Mouse (Mus musculus) lung, postnatal 0 days (tissue): Measurements from ENCODE around the gene Dnajb5. TPM values are rescaled to one million over a fixed set of nuclear protein-coding genes. Genes with fewer than 3 reads are reported as not detected.

Source experiments
- ATAC-seq: fragments of 200-750 bp; cut with Nextera tagmentation; 2 replicates; pipeline ENCODE4 v1.8.0; 2017; ENCODE audit warnings: moderate library complexity
- DNase-seq: peaks from one replicate; pipeline ENCODE4 v3.0.0-alpha.2; 2016; ENCODE audit warnings: low spot score
- H3K27ac ChIP-seq: fragments of 300-500 bp; sonication (generic); 2 replicates; pipeline ENCODE4 v1.5.1; 2014; ENCODE audit warnings: antibody characterized with exemption, mild to moderate bottlenecking, low read length, mixed read lengths
- H3K27me3 ChIP-seq: fragments of 300-500 bp; sonication (generic); replicated peaks from 2 replicates; pipeline ENCODE4 v1.6.1; 2014; ENCODE audit warnings: low read length, mixed read lengths; ENCODE audit not compliant: insufficient read depth
- H3K36me3 ChIP-seq: fragments of 300-500 bp; sonication (generic); 2 replicates; pipeline ENCODE4 v1.6.1; 2014; ENCODE audit warnings: low read length, mixed read lengths; ENCODE audit not compliant: insufficient read depth
- H3K4me1 ChIP-seq: fragments of 300-500 bp; sonication (generic); 2 replicates; pipeline ENCODE4 v1.6.1; 2014; ENCODE audit warnings: antibody characterized with exemption, low read depth, low read length, mixed read lengths; ENCODE audit not compliant: insufficient read depth
- H3K4me2 ChIP-seq: fragments of 300-500 bp; sonication (generic); replicated peaks from 2 replicates; pipeline ENCODE4 v1.6.1; 2014; ENCODE audit warnings: low read depth, mild to moderate bottlenecking, low read length, moderate library complexity, mixed read lengths
- H3K4me3 ChIP-seq: fragments of 300-500 bp; sonication (generic); 2 replicates; pipeline ENCODE4 v1.5.1; 2014; ENCODE audit warnings: low read depth, low read length
- H3K9ac ChIP-seq: fragments of 300-500 bp; sonication (generic); replicated peaks from 2 replicates; pipeline ENCODE4 v1.6.1; 2014; ENCODE audit warnings: low read depth, mild to moderate bottlenecking
- H3K9me3 ChIP-seq: fragments of 300-500 bp; sonication (generic); 2 replicates; pipeline ENCODE4 v1.6.1; 2016; ENCODE audit warnings: low read length, mixed read lengths
- CTCF ChIP-seq: IDR thresholded peaks from 2 replicates; pipeline ENCODE4 v1.5.1; 2016; ENCODE audit warnings: antibody characterized with exemption, mild to moderate bottlenecking
- EP300 ChIP-seq: IDR thresholded peaks from 2 replicates; pipeline ENCODE4 v1.6.1; 2016; ENCODE audit warnings: antibody characterized with exemption, mild to moderate bottlenecking, control low read depth
- WGBS: fragments of 180-500 bp; shearing (Covaris S2); extraction: QIAGEN DNeasy Blood & Tissue Kit; methylation state at CpG from one replicate; pipeline ENCODE4 v1.1.7; 2014; 5-methylcytosine and 5-hydroxymethylcytosine counted together
- polyA plus RNA-seq: library from polyadenylated mRNA; unstranded; fragments of >200 nt; fragmentation: Nextera tagmentation; extraction: Ambion mirVana; gene quantifications from 2 replicates; pipeline ENCODE4 v1.2.1, GENCODE M21; 2015

The Dnajb5 gene
- polyA plus RNA-seq, 1 experiment from 2014 or later = 5.7 TPM

DNA sequence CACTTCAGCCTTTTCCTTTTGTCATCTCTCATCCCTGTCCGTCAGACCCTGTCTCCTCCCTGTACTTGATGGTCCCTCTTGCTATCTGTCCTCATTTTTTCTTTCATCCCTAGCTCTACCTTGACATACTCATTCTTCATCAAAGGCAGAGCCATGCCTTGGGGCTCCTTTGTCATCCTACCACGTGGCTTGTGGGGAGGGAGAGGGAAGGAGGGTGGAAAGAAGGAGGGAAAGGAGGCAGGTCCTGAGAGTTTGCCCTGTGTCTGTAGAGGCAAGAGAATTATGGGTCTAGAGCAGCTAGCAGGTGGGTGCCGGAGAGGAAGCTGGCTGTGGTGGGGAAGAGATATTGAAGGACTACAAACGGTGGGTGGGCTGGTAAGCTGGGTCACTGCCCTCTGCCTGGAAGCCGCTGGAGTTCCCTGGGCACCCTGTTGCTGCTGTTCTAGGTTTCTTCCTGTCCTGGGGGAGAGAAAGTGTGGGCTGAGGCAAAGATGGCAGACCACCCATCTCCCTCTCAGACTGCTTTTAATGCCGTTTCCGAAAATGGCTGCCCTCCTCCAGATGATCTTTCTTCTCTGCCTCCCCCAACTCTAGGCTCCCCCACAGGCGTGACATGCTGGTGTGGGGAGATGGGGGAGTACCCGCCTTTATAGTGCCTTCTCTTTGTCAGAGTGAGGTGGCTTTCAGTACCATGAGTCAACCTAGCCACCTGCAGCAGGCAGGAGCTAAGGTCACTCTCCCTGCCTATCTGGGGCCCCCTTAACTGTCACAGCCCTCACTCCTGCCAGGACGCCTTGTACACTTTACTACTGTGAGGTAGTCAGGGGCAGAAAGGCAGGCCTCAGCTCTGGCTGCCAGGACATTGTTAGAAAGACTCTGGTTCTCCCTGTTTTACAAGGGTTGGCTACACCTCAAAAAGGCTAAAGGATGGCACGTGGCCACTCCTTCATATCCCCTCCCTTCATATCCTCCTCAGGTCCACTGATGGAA, 1.9 kb downstream of the Dnajb5 start:
- 67% methylated on average over 10 of the region's 11 CpGs for WGBS
- Histone ChIP-seq H3K9me3 (no peaks in the 10 kb centered on the region), H3K27ac (no peak overlapping the region), H3K4me3 (no peak overlapping the region), H3K9ac (no peak overlapping the region), H3K4me1 (0 out of 2 replicates have a peak, but pooled peaks cover 5% of the 10 kb centered on the region), H3K27me3 (0 out of 2 replicates have a peak, but pooled peaks cover 7% of the 10 kb centered on the region), H3K36me3 (no peaks in the 10 kb centered on the region), H3K4me2 (0 out of 2 replicates have a peak overlapping the region, but pooled peaks have one; percentile 90)
- TF ChIP-seq CTCF = no peak
- no peak for TF ChIP-seq EP300
- ATAC-seq (no peak), DNase-seq (no peak)

- ATAC-seq = no peak
- 0 out of 2 replicates have a peak, but pooled peaks cover 7% of the 10 kb centered on the region for H3K36me3 ChIP-seq
- 90% methylated on average over 7 of the region's 7 CpGs for WGBS
These were observed 2.9 kb downstream of the Dnajb5 start for GRCm38 (mm10) chr4:42952563-42952962.

GRCm38 (mm10) chr4:42953435-42954094, 4.0 kb downstream of the Dnajb5 start:
- no peak for DNase-seq
- H3K27ac ChIP-seq = no peak overlapping the region
- H3K4me2 ChIP-seq = no peak overlapping the region
- H3K9me3 ChIP-seq = no peaks in the 10 kb centered on the region
- no peak for ATAC-seq
- TF ChIP-seq CTCF (no peak), EP300 (no peak)
- no peak overlapping the region for H3K4me3 ChIP-seq
- H3K27me3 ChIP-seq = 0 out of 2 replicates have a peak, but pooled peaks cover under 1% of the 10 kb centered on the region
- 0 out of 2 replicates have a peak, but pooled peaks cover 8% of the 10 kb centered on the region for H3K36me3 ChIP-seq
- H3K4me1 ChIP-seq = 0 out of 2 replicates have a peak, but pooled peaks cover 5% of the 10 kb centered on the region
- no peak overlapping the region for H3K9ac ChIP-seq
- 35% methylated on average over 10 of the region's 10 CpGs for WGBS

More at GRCm38 (mm10) chr4:42952563-42952962, 2.9 kb downstream of the Dnajb5 start:
- no peak for TF ChIP-seq EP300
- TF ChIP-seq CTCF = no peak
- no peak overlapping the region for H3K4me3 ChIP-seq
- no peak overlapping the region for H3K9ac ChIP-seq
- H3K9me3 ChIP-seq = no peaks in the 10 kb centered on the region
- 0 out of 2 replicates have a peak, but pooled peaks cover 7% of the 10 kb centered on the region for H3K27me3 ChIP-seq
- H3K4me1 ChIP-seq = 0 out of 2 replicates have a peak, but pooled peaks cover 5% of the 10 kb centered on the region
- no peak overlapping the region for H3K4me2 ChIP-seq
- no peak for DNase-seq
- H3K27ac ChIP-seq = no peak overlapping the region

DNA sequence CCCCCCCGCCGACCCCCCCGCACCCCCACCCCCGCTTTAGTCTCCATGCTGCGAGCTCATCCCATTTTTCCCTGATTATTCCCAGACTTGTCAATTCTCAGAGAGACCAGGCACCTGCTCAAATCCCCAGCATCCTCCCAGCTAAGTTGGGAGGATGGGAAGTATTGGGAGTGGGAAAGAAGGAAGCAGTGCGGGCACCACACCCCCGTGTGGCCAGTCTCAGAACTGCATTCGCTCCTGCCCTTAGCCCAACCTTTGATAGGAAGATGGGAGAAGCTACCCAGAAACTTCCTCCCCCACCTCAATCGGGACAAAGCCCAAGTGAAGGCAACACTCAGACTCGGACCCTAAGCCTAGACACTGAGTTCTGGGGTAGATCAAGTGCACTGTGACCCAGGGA, 4.7 kb downstream of the Dnajb5 start:
- 0 out of 2 replicates have a peak, but pooled peaks cover 5% of the 10 kb centered on the region for H3K4me1 ChIP-seq
- H3K9ac ChIP-seq = no peak overlapping the region
- H3K36me3 ChIP-seq = 0 out of 2 replicates have a peak, but pooled peaks cover 8% of the 10 kb centered on the region
- H3K4me3 ChIP-seq = no peak overlapping the region
- no peaks in the 10 kb centered on the region for H3K27me3 ChIP-seq
- no peak overlapping the region for H3K27ac ChIP-seq
- no peak overlapping the region for H3K4me2 ChIP-seq
- WGBS = 14% methylated on average over 10 of the region's 10 CpGs
- TF ChIP-seq EP300 = no peak
- peak; percentile 94 for TF ChIP-seq CTCF
- no peaks in the 10 kb centered on the region for H3K9me3 ChIP-seq
- ATAC-seq (no peak), DNase-seq (peak; percentile 77)

DNA sequence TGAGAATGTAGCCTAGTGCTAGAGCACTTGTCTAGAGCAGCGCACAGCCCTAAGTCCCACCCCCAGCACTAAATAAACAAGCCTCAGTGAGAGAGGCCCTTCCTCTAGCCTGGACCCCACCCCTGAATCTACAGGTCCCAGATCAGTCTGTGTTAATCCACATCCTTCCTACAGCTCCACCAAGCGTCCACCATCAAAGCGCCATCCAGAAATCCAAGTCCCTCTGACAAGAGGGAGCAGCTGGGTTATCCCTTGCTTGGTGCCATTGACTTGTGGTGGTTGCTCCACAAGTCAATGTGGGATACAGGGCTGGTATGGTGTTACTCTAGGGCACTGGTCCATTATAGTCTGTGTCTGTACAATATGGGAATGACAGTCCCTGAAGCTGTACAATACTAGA, 5.6 kb downstream of the Dnajb5 start:
- no peak overlapping the region for H3K27ac ChIP-seq
- WGBS = 87% methylated on average over 3 of the region's 3 CpGs

DNA sequence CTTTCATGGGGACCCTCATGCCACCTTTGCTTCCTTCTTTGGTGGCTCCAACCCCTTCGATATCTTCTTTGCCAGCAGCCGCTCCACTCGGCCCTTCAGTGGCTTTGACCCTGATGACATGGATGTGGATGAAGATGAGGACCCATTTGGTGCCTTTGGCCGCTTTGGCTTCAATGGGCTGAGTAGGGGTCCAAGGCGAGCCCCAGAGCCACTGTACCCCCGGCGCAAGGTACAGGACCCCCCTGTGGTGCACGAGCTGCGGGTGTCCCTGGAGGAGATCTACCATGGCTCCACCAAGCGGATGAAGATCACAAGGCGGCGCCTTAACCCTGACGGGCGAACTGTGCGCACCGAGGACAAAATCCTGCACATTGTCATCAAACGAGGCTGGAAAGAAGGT, 7.0 kb downstream of the Dnajb5 start:
- Histone ChIP-seq H3K27ac (no peak overlapping the region), H3K4me2 (no peak overlapping the region), H3K27me3 (no peaks in the 10 kb centered on the region), H3K4me1 (no peaks in the 10 kb centered on the region), H3K9ac (no peak overlapping the region), H3K9me3 (no peaks in the 10 kb centered on the region), H3K36me3 (0 out of 2 replicates have a peak, but pooled peaks cover 8% of the 10 kb centered on the region), H3K4me3 (no peak overlapping the region)
- TF ChIP-seq CTCF = no peak
- no peak for TF ChIP-seq EP300
- ATAC-seq (no peak), DNase-seq (no peak)
- WGBS = 94% methylated on average over 17 of the region's 17 CpGs

More for the DNA sequence above, 5.6 kb downstream of the Dnajb5 start:
- TF ChIP-seq EP300 = no peak
- TF ChIP-seq CTCF = no peak
- ATAC-seq = no peak
- Histone ChIP-seq H3K4me1 (0 out of 2 replicates have a peak, but pooled peaks cover 4% of the 10 kb centered on the region), H3K4me3 (no peak overlapping the region), H3K27me3 (no peaks in the 10 kb centered on the region), H3K9me3 (no peaks in the 10 kb centered on the region), H3K36me3 (0 out of 2 replicates have a peak, but pooled peaks cover 8% of the 10 kb centered on the region), H3K9ac (no peak overlapping the region), H3K4me2 (no peak overlapping the region)
- DNase-seq = no peak
